In genomic region chr10:93985357-93985756, GRCm38 (mm10) we compare ENCODE assay signal across 24 mouse cellular contexts.
"Had no signal": no experiment of that assay in that cellular context is flagged by ENCODE, and none has a peak within 500 bp of the region (broad histone marks: within the 10 kb centered on the region; RNA-seq: fewer than 3 reads in every experiment).

No protein-coding gene starts in this region.

- H3K9ac ChIP-seq: heart, embryonic 12.5 days; hindbrain, embryonic 12.5 days; hindbrain, embryonic 14.5 days; kidney, embryonic 15.5 days; limb, embryonic 12.5 days; liver, embryonic 13.5 days had no signal

- DNase-seq: gastrocnemius, postnatal 14 days; gastrocnemius, postnatal 36 days; heart, adult 2 months; heart, postnatal 10 days; heart, postnatal 4 days; kidney, adult 11 months; kidney, adult 2 months; kidney, adult 9 months; kidney, postnatal 14 days; kidney, postnatal 36 days; liver; liver, embryonic 13.5 days had no signal

- H3K27ac ChIP-seq: heart, adult 2 months; hindbrain, embryonic 10.5 days; hindbrain, embryonic 12.5 days; hindbrain, embryonic 14.5 days; kidney, embryonic 15.5 days; kidney, postnatal 0 days; left cerebral cortex, adult 2 months; limb, embryonic 10.5 days; limb, embryonic 12.5 days; liver, embryonic 13.5 days had no signal

- H3K4me2 ChIP-seq: heart, embryonic 12.5 days; hindbrain, embryonic 12.5 days; hindbrain, embryonic 14.5 days; kidney, embryonic 15.5 days; limb, embryonic 12.5 days; liver, embryonic 11.5 days; liver, embryonic 13.5 days had no signal

- H3K4me3 ChIP-seq: heart, adult 2 months; heart, embryonic 12.5 days; hindbrain, embryonic 10.5 days; hindbrain, embryonic 12.5 days; kidney, embryonic 15.5 days; left cerebral cortex, adult 2 months; limb, embryonic 10.5 days; limb, embryonic 12.5 days; liver, embryonic 13.5 days had no signal

- H3K9me3 ChIP-seq: heart, embryonic 12.5 days; hindbrain, embryonic 10.5 days; hindbrain, embryonic 12.5 days; kidney, embryonic 15.5 days; limb, embryonic 10.5 days; limb, embryonic 12.5 days; liver, embryonic 13.5 days had no signal

- ATAC-seq: hindbrain, embryonic 16.5 days; intestine, embryonic 16.5 days had no signal

- H3K27me3 ChIP-seq: heart, embryonic 12.5 days; hindbrain, embryonic 12.5 days; kidney, embryonic 15.5 days; limb, embryonic 12.5 days; liver, embryonic 13.5 days had no signal

- H3K4me1 ChIP-seq: heart, embryonic 12.5 days; hindbrain, embryonic 10.5 days; hindbrain, embryonic 12.5 days; kidney, embryonic 15.5 days; limb, embryonic 10.5 days; limb, embryonic 12.5 days; liver, embryonic 13.5 days had no signal
